In genomic region chr4:150836961-150837360, GRCm38 (mm10) we compare ENCODE assay signal across 13 mouse cellular contexts.
"Had no signal": no experiment of that assay in that cellular context is flagged by ENCODE, and none has a peak within 500 bp of the region (broad histone marks: within the 10 kb centered on the region; RNA-seq: fewer than 3 reads in every experiment).

No protein-coding gene starts in this region.

- H3K36me3 ChIP-seq: limb, embryonic 12.5 days; midbrain, embryonic 15.5 days had no signal

- H3K9ac ChIP-seq: limb, embryonic 12.5 days; liver, embryonic 14.5 days; midbrain, embryonic 15.5 days had no signal

- H3K4me1 ChIP-seq: limb, embryonic 12.5 days; midbrain, embryonic 15.5 days had no signal

- ATAC-seq: midbrain, embryonic 15.5 days had no signal

- DNase-seq: layer of hippocampus, adult 9-11 months; layer of hippocampus, postnatal 36 days; right cerebral cortex, postnatal 14 days; thymus, adult 2 months; thymus, postnatal 36 days had no signal

- H3K4me3 ChIP-seq: limb, embryonic 12.5 days; megakaryocyte, embryonic 14.5 days; midbrain, embryonic 15.5 days had no signal

- H3K9me3 ChIP-seq: limb, embryonic 12.5 days; megakaryocyte, embryonic 14.5 days; midbrain, embryonic 15.5 days had no signal

- H3K27me3 ChIP-seq: limb, embryonic 12.5 days; midbrain, embryonic 15.5 days had no signal

- H3K27ac ChIP-seq: kidney, postnatal 0 days; limb, embryonic 12.5 days; liver, embryonic 14.5 days; macrophage; midbrain, embryonic 15.5 days; stomach, postnatal 0 days had no signal

- H3K4me2 ChIP-seq: limb, embryonic 12.5 days; midbrain, embryonic 11.5 days; midbrain, embryonic 15.5 days had no signal
